ENCODE assay signal across 8 mouse cellular contexts in the genomic region with DNA sequence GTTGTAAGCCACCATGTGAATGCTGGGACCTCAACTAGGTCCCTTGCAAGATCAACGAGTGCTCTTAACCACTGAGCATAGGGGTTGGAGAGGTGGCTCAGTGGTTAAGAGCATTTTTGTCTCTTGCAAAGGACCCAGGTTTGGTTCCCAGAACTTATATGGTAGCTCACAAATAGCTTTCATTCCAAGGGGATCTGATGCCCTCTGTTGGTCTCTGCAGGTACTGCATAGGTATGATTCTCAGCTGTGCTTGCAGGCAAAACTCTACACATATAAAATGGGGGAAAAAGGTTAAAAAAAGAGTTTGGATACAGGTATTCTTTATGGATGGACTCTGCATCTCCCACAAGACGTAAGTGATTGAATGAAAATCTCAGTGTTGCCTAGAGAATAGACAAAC. TPM values are rescaled to one million over a fixed set of nuclear protein-coding genes. Genes with fewer than 3 reads are reported as not detected.
A peak's percentile ranks its signal among the peaks of the same experiment; 100 is the strongest.
DNase-seq lines count a peak whose midpoint lies in the region; ATAC-seq and TF ChIP-seq lines count a peak whose summit lies in the region.

No protein-coding gene starts in this region.

- H3K9me3 ChIP-seq in midbrain, embryonic 10.5 days (replicated peaks), result no peaks in the 10 kb centered on the region
- H3K9me3 ChIP-seq in midbrain, embryonic 11.5 days (ENCODE audit: control insufficient read depth, low read length), result no peaks in the 10 kb centered on the region
- H3K9me3 ChIP-seq in lung, embryonic 14.5 days (ENCODE audit: low read depth, low read length), result no peaks in the 10 kb centered on the region

- DNase-seq in adrenal gland, adult (ENCODE audit: inconsistent age in 2 of 2, low spot score in 1 of 2), result peak; percentile 21 to 71
- DNase-seq in adrenal gland, adult 8-10 months, result no peak
- peak; percentile 21 for DNase-seq in midbrain, embryonic 10.5 days (ENCODE audit: low spot score)
- DNase-seq in midbrain, embryonic 11.5 days (ENCODE audit: low spot score, missing footprints), result no peak
- DNase-seq in lung, embryonic 14.5 days, result peak; percentile 37
- peak; percentile 52 for DNase-seq in thymus, postnatal 25 days
- no peak for DNase-seq in right cerebral cortex, adult 2 months (ENCODE audit: low spot score in 2 of 2)
- DNase-seq in gastrocnemius, postnatal 14 days, result no peak

- intact Hi-C loops in gastrocnemius, postnatal 14 days (cut with DNase I; ENCODE audit: low total_unique reads), result no loop called here

- no peak for ATAC-seq in midbrain, embryonic 11.5 days (ENCODE audit: low FRiP score)
- no peak for ATAC-seq in lung, embryonic 14.5 days (ENCODE audit: insufficient read depth)

- no peaks in the 10 kb centered on the region for H3K36me3 ChIP-seq in midbrain, embryonic 10.5 days
- no peaks in the 10 kb centered on the region for H3K36me3 ChIP-seq in midbrain, embryonic 11.5 days (ENCODE audit: control insufficient read depth, insufficient read depth, low read length)
- no peaks in the 10 kb centered on the region for H3K36me3 ChIP-seq in lung, embryonic 14.5 days (ENCODE audit: insufficient read depth)

- no peak overlapping the region for H3K9ac ChIP-seq in midbrain, embryonic 11.5 days (ENCODE audit: low read length)
- H3K9ac ChIP-seq in lung, embryonic 14.5 days, result no peak overlapping the region

- no peak overlapping the region for H3K4me3 ChIP-seq in midbrain, embryonic 10.5 days
- no peak overlapping the region for H3K4me3 ChIP-seq in midbrain, embryonic 11.5 days (ENCODE audit: low read depth, low read length)
- H3K4me3 ChIP-seq in lung, embryonic 14.5 days (ENCODE audit: low read depth, low read length), result no peak overlapping the region

- no peak overlapping the region for H3K27ac ChIP-seq in midbrain, embryonic 10.5 days (replicated peaks)
- no peak overlapping the region for H3K27ac ChIP-seq in midbrain, embryonic 11.5 days (ENCODE audit: low read depth, low read length)
- no peak overlapping the region for H3K27ac ChIP-seq in lung, embryonic 14.5 days (ENCODE audit: low read depth)

- H3K4me1 ChIP-seq in midbrain, embryonic 10.5 days, result peaks cover 16% of the 10 kb centered on the region
- peaks cover 2% of the 10 kb centered on the region; the same call in 1 of the 2 replicates for H3K4me1 ChIP-seq in midbrain, embryonic 11.5 days (ENCODE audit: control insufficient read depth, insufficient read depth, low read length)
- no peaks in the 10 kb centered on the region for H3K4me1 ChIP-seq in lung, embryonic 14.5 days (ENCODE audit: insufficient read depth)

- peak; percentile 58 for TF ChIP-seq CTCF in lung, embryonic 14.5 days (IDR thresholded peaks at IDR 0.05; ENCODE audit: low read depth)

- 67% methylated on average over 2 of the region's 2 CpGs for WGBS in midbrain, embryonic 10.5 days
- 57% methylated on average over 2 of the region's 2 CpGs for WGBS in midbrain, embryonic 11.5 days
- WGBS in lung, embryonic 14.5 days, result 47% methylated on average over 2 of the region's 2 CpGs

- no peaks in the 10 kb centered on the region for H3K27me3 ChIP-seq in midbrain, embryonic 10.5 days (ENCODE audit: low read depth, poor library complexity, severe bottlenecking)
- H3K27me3 ChIP-seq in midbrain, embryonic 11.5 days (ENCODE audit: control insufficient read depth, insufficient read depth, low read length), result no peaks in the 10 kb centered on the region
- no peaks in the 10 kb centered on the region for H3K27me3 ChIP-seq in lung, embryonic 14.5 days (ENCODE audit: insufficient read depth, low read length)

- H3K4me2 ChIP-seq in midbrain, embryonic 11.5 days, result no peak overlapping the region
- no peak overlapping the region for H3K4me2 ChIP-seq in lung, embryonic 14.5 days

RNA-seq across cellular contexts. Expression of gene Rab29, which starts 15.8 kb away (rescaled TPM):
- total RNA-seq in adrenal gland, adult 8-10 months (2022), result 10 to 100 TPM; 15.0 to 28.6 (median 22.0) TPM
- 10.2 and 13.7 TPM in 2 replicates for polyA plus RNA-seq in midbrain, embryonic 10.5 days (2016; fragmentation: Nextera tagmentation; extraction: Ambion mirVana)
- polyA plus RNA-seq in midbrain, embryonic 11.5 days (2014; fragmentation: Nextera tagmentation; extraction: Ambion mirVana), result 12.5 and 15.0 TPM in 2 replicates
- polyA plus RNA-seq in lung, embryonic 14.5 days (2014; fragmentation: Nextera tagmentation; extraction: Ambion mirVana), result 13.8 and 14.6 TPM in 2 replicates
- total RNA-seq in gastrocnemius, postnatal 14 days (2021), result 1 to 10 TPM; 5.3 to 8.2 TPM

RNA-seq across cellular contexts. Expression of gene Nucks1, which starts 27.5 kb away (rescaled TPM):
- 100 to 1,000 TPM; 134 to 174 (median 151) TPM for total RNA-seq in adrenal gland, adult 8-10 months (2022)
- polyA plus RNA-seq in midbrain, embryonic 10.5 days (2016; fragmentation: Nextera tagmentation; extraction: Ambion mirVana), result 103 and 104 TPM in 2 replicates
- polyA plus RNA-seq in midbrain, embryonic 11.5 days (2014; fragmentation: Nextera tagmentation; extraction: Ambion mirVana), result 61.3 and 63.1 TPM in 2 replicates
- 64.9 and 66.1 TPM in 2 replicates for polyA plus RNA-seq in lung, embryonic 14.5 days (2014; fragmentation: Nextera tagmentation; extraction: Ambion mirVana)
- 10 to 100 TPM; 66.1 to 78.8 TPM for total RNA-seq in gastrocnemius, postnatal 14 days (2021)

RNA-seq across cellular contexts. Expression of gene Slc41a1, which starts 55.5 kb away (rescaled TPM):
- total RNA-seq in adrenal gland, adult 8-10 months (2022), result 10 to 100 TPM; 49.1 to 57.2 (median 53.0) TPM
- 11.4 and 12.1 TPM in 2 replicates for polyA plus RNA-seq in midbrain, embryonic 10.5 days (2016; fragmentation: Nextera tagmentation; extraction: Ambion mirVana)
- 10.0 and 11.4 TPM in 2 replicates for polyA plus RNA-seq in midbrain, embryonic 11.5 days (2014; fragmentation: Nextera tagmentation; extraction: Ambion mirVana)
- 10.3 and 11.4 TPM in 2 replicates for polyA plus RNA-seq in lung, embryonic 14.5 days (2014; fragmentation: Nextera tagmentation; extraction: Ambion mirVana)
- total RNA-seq in gastrocnemius, postnatal 14 days (2021), result 10 to 100 TPM; 43.9 to 54.7 TPM

Comparison
In these comparisons a context has a peak if more than half of its experiments do, and no peak if none do; other contexts are left out.
1. DNase-seq: peak in adrenal gland, adult (2 of 2), midbrain, embryonic 10.5 days (single experiment), lung, embryonic 14.5 days (single experiment) and thymus, postnatal 25 days (single experiment); none in adrenal gland, adult 8-10 months (single experiment), midbrain, embryonic 11.5 days (single experiment), right cerebral cortex, adult 2 months (0 of 2) and gastrocnemius, postnatal 14 days (single experiment).